Mouse (Mus musculus) neutrophil, adult 5-6 weeks (primary cell): ENCODE results near the gene Itgae. TPM values are rescaled to one million over a fixed set of nuclear protein-coding genes. Genes with fewer than 3 reads are reported as not detected.

Source experiments
- ATAC-seq: fragments of 151-379, 151-347 bp; 2 replicates; pipeline ENCODE4 v1.8.0; 2017; ENCODE audit warnings: mild to moderate bottlenecking, moderate TSS enrichment; ENCODE audit not compliant: insufficient number of reproducible peaks, poor library complexity, low FRiP score, severe bottlenecking; ENCODE audit errors: extremely low read depth
- total RNA-seq: library from RNA; stranded (forward); fragments of 200-1000 nt; gene quantifications from 2 replicates; pipeline ENCODE4 v1.2.3, GENCODE M21; 2017

Itgae gene
- total RNA-seq, 1 experiment from 2014 or later = 8.5 TPM

- ATAC-seq = peak; percentile 89
Measured at GRCm38 (mm10) chr11:73137591-73138501, 47.5 kb downstream of the Itgae start, which contains the start of gene Haspin. Gene Haspin, minus strand, starts transcription at chr11:73138294.

GRCm38 (mm10) chr11:73144261-73144681 is 53.9 kb downstream of the Itgae start:
- no peak for ATAC-seq

- no peak for ATAC-seq
Measured at GRCm38 (mm10) chr11:73146026-73146974, 55.9 kb downstream of the Itgae start.

GRCm38 (mm10) chr11:73146975-73147365 is 56.6 kb downstream of the Itgae start:
- no peak for ATAC-seq

- ATAC-seq = no peak
Measured at GRCm38 (mm10) chr11:73148209-73148608, 57.8 kb downstream of the Itgae start.

GRCm38 (mm10) chr11:73155071-73155470 is 64.7 kb downstream of the Itgae start:
- ATAC-seq = no peak

- ATAC-seq = no peak
Measured at GRCm38 (mm10) chr11:73159957-73160810, 69.8 kb downstream of the Itgae start, which contains the start of gene P2rx5. Gene P2rx5, plus strand, starts transcription at chr11:73160421.

GRCm38 (mm10) chr11:73160811-73161200 is 70.4 kb downstream of the Itgae start:
- no peak for ATAC-seq

GRCm38 (mm10) chr11:73161616-73162015 is 71.2 kb downstream of the Itgae start:
- ATAC-seq = no peak

GRCm38 (mm10) chr11:73162284-73162683 is 71.9 kb downstream of the Itgae start:
- no peak for ATAC-seq

GRCm38 (mm10) chr11:73168071-73168470 is 77.7 kb downstream of the Itgae start:
- ATAC-seq = no peak

GRCm38 (mm10) chr11:73168576-73168975 is 78.2 kb downstream of the Itgae start:
- ATAC-seq = no peak

GRCm38 (mm10) chr11:73169231-73169630 is 78.8 kb downstream of the Itgae start:
- 0 out of 2 replicates have a peak, but pooled peaks have one; percentile 38 for ATAC-seq

GRCm38 (mm10) chr11:73172186-73172585 is 81.8 kb downstream of the Itgae start:
- no peak for ATAC-seq

GRCm38 (mm10) chr11:73175612-73176011 is 85.2 kb downstream of the Itgae start:
- ATAC-seq = no peak

- ATAC-seq = no peak
Measured at GRCm38 (mm10) chr11:73176186-73176585, 85.8 kb downstream of the Itgae start.

- peak; percentile 96 for ATAC-seq
Measured at GRCm38 (mm10) chr11:73176608-73177508, 86.5 kb downstream of the Itgae start, which contains the start of the genes Emc6 and Tax1bp3. Gene Emc6, minus strand, starts transcription at chr11:73177037. Gene Tax1bp3, plus strand, starts transcription at chr11:73177083.
